Mouse (Mus musculus) hindbrain, postnatal 0 days (tissue): Measurements from ENCODE around the gene Kif5a. TPM values are rescaled to one million over a fixed set of nuclear protein-coding genes. Genes with fewer than 3 reads are reported as not detected.

Experiments used
- ATAC-seq: fragments of 200-750 bp; cut with Nextera tagmentation; 2 replicates; pipeline ENCODE4 v1.8.0; 2017; ENCODE audit warnings: mild to moderate bottlenecking, moderate TSS enrichment, moderate library complexity
- DNase-seq: peaks from one replicate; pipeline ENCODE4 v3.0.0-alpha.2; 2015; ENCODE audit warnings: low spot score
- H3K27ac ChIP-seq: fragments of 300-500 bp; sonication (generic); 2 replicates; pipeline ENCODE4 v1.5.1; 2014; ENCODE audit warnings: mild to moderate bottlenecking
- H3K27me3 ChIP-seq: fragments of 300-500 bp; sonication (generic); 2 replicates; pipeline ENCODE4 v1.6.1; 2014; ENCODE audit warnings: low read length, mixed read lengths; ENCODE audit not compliant: insufficient read depth
- H3K36me3 ChIP-seq: fragments of 300-500 bp; sonication (generic); 2 replicates; pipeline ENCODE4 v1.6.1; 2014; ENCODE audit warnings: low read length, mixed read lengths; ENCODE audit not compliant: insufficient read depth
- H3K4me1 ChIP-seq: fragments of 300-500 bp; sonication (generic); 2 replicates; pipeline ENCODE4 v1.6.1; 2014; ENCODE audit warnings: antibody characterized with exemption, low read length, mixed read lengths; ENCODE audit not compliant: insufficient read depth
- H3K4me2 ChIP-seq: fragments of 300-500 bp; sonication (generic); 2 replicates; pipeline ENCODE4 v1.6.1; 2014; ENCODE audit warnings: low read depth, mild to moderate bottlenecking, low read length, moderate library complexity, mixed read lengths
- H3K4me3 ChIP-seq: fragments of 300-500 bp; sonication (generic); 2 replicates; pipeline ENCODE4 v1.5.1; 2014; ENCODE audit warnings: low read length
- H3K9ac ChIP-seq: fragments of 300-500 bp; sonication (generic); replicated peaks from 2 replicates; pipeline ENCODE4 v1.6.1; 2014; ENCODE audit warnings: mild to moderate bottlenecking, low read length, moderate library complexity, mixed read lengths
- H3K9me3 ChIP-seq: fragments of 300-500 bp; sonication (generic); 2 replicates; pipeline ENCODE4 v1.6.1; 2016; ENCODE audit warnings: low read length, mixed read lengths
- CTCF ChIP-seq: IDR thresholded peaks from 2 replicates; pipeline ENCODE4 v1.5.1; 2016; ENCODE audit warnings: antibody characterized with exemption, control low read depth, low read depth
- WGBS: fragments of 180-500 bp; shearing (Covaris S2); extraction: QIAGEN DNeasy Blood & Tissue Kit; methylation state at CpG from one replicate; pipeline ENCODE4 v1.1.7; 2014; 5-methylcytosine and 5-hydroxymethylcytosine counted together
- polyA plus RNA-seq: library from polyadenylated mRNA; unstranded; fragments of >200 nt; fragmentation: Nextera tagmentation; extraction: Ambion mirVana; gene quantifications from 2 replicates; pipeline ENCODE4 v1.2.1, GENCODE M21; 2015
- total RNA-seq: library from RNA; depleted of rRNA; stranded (reverse); fragments of >200 nt; gene quantifications from 2 replicates; pipeline ENCODE4 v1.2.3, GENCODE M21; 2014

Kif5a gene
- total and polyA plus RNA-seq, 2 experiments from 2014 or later: 103 to 231 TPM

DNA sequence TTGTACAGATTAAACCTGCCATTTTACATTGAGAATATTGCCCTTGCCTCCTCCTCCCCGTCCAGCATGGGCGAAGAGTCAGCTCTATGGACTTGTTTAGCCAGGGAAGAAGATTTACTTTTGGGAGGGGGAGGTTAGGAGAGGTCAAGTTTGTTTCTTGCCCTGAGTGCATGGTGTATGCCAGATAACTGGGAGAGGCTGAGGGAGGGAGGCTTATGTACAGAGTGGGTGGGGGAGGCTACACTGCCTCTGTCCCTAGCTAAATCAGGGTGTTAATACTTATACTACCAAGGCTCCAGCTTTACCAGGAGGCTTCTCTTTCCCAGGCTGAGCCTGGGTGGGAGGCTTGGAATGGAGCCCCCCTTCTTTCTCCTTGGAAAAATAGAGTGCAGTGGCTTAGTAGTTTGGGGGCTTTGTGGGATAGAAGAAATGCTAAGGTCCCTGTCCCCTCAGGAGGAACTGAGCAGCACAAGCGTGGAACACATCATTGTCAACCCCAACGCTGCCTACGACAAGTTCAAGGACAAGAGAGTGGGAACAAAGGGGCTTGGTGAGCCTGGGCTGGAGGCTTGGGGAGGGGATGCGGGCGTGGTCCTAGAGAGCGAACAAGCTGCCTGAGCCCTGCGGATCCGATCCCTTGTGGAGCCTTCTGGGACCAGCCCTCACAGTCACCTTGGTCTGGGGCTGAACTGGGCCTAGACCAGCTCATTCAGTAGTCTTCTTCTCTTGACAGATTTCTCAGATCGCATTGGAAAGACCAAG is 11.3 kb upstream of the Kif5a start:
- DNase-seq: no peak
- ATAC-seq: no peak
- no peaks in the 10 kb centered on the region for H3K27me3 ChIP-seq
- H3K4me3 ChIP-seq: no peak overlapping the region
- H3K9me3 ChIP-seq: no peaks in the 10 kb centered on the region
- H3K4me1 ChIP-seq: no peaks in the 10 kb centered on the region
- H3K4me2 ChIP-seq: no peak overlapping the region
- no peak overlapping the region for H3K27ac ChIP-seq
- TF ChIP-seq CTCF: no peak
- 88% methylated on average over 11 of the region's 11 CpGs for WGBS
- H3K36me3 ChIP-seq: peaks cover 65% of the 10 kb centered on the region
- H3K9ac ChIP-seq: no peak overlapping the region

DNA sequence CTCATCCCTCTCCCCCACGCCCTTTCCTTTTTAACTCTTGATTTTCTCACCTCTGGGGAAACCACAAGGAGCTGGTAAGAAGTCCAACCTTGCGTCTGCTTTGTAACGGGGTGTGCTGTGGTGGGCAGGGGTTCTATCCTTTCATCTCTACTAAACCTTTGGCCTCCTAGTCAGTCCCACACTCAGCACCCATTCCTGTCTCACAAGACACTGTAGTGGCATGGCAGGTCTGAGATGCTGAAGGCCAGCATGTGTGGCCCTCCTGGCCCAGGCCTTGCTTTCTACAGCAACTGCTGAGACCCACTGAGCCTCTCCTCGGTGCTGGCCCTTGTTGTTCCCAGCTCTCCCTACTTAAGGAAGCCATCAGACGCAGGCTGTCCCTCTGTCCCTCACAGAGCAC is 9.2 kb upstream of the Kif5a start:
- peaks cover 7% of the 10 kb centered on the region; the same call in 1 of the 2 replicates for H3K4me1 ChIP-seq
- no peak for TF ChIP-seq CTCF
- no peak for DNase-seq
- H3K4me2 ChIP-seq: no peak overlapping the region
- 95% methylated on average over 5 of the region's 5 CpGs for WGBS
- H3K9ac ChIP-seq: no peak overlapping the region
- no peak overlapping the region for H3K4me3 ChIP-seq
- no peak overlapping the region for H3K27ac ChIP-seq
- H3K36me3 ChIP-seq: peaks cover 62% of the 10 kb centered on the region; the same call in 1 of the 2 replicates
- no peaks in the 10 kb centered on the region for H3K27me3 ChIP-seq
- H3K9me3 ChIP-seq: no peaks in the 10 kb centered on the region
- no peak for ATAC-seq

DNA sequence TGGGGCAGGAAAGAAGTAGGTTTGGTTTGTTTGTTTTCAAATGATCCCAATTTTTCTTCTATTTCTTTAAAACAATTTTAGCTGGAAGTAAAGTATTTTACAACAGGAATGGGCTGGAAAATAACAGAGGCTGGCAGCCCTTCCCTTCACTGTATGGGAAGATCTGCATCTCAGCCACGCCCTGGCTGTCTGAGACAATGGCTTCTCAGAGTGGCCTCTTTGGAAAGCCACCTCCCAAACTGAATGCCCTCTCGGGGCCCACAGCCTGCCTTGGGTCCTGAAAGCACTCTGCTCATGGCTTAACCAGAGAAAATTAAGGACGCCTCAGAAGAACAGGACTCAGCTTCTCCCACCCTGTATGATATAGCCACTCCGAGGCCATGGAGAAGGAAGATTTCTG is 6.7 kb upstream of the Kif5a start:
- Histone ChIP-seq H3K4me2 (no peak overlapping the region), H3K27me3 (no peaks in the 10 kb centered on the region), H3K36me3 (peaks cover 40% of the 10 kb centered on the region; the same call in 1 of the 2 replicates), H3K4me1 (peaks cover 16% of the 10 kb centered on the region; the same call in 1 of the 2 replicates), H3K27ac (no peak overlapping the region), H3K4me3 (no peak overlapping the region), H3K9me3 (no peaks in the 10 kb centered on the region), H3K9ac (no peak overlapping the region)
- DNase-seq: no peak
- 64% methylated on average over 4 of the region's 4 CpGs for WGBS
- ATAC-seq: no peak
- TF ChIP-seq CTCF: no peak

DNA sequence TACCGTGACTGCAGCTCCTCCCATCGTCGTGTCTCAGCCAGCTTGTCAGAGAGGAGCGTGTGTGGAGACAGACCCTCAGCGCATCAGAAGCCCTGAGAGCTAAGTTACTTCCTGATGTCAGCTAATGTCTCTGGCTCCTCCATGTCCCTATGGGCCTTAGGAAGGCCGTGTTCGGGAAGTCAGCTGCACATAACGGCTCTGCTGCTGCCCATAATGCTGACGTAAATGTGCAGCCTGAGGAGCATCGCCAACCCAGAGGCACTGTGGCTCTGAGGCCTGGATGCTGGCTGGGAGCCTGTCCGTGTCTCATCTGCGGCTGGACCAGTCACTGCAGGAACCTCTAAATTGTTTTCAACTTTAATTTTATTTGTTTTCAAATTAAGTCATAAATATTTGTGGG is 5.9 kb upstream of the Kif5a start:
- H3K4me2 ChIP-seq: no peak overlapping the region
- no peaks in the 10 kb centered on the region for H3K27me3 ChIP-seq
- ATAC-seq (no peak), DNase-seq (no peak)
- no peak overlapping the region; the same call in 1 of the 2 replicates for H3K9ac ChIP-seq
- peaks cover 32% of the 10 kb centered on the region; the same call in 1 of the 2 replicates for H3K36me3 ChIP-seq
- H3K4me1 ChIP-seq: peaks cover 16% of the 10 kb centered on the region; the same call in 1 of the 2 replicates
- no peak overlapping the region for H3K4me3 ChIP-seq
- TF ChIP-seq CTCF: no peak
- 55% methylated on average over 12 of the region's 12 CpGs for WGBS
- H3K9me3 ChIP-seq: no peaks in the 10 kb centered on the region
- H3K27ac ChIP-seq: no peak overlapping the region

DNA sequence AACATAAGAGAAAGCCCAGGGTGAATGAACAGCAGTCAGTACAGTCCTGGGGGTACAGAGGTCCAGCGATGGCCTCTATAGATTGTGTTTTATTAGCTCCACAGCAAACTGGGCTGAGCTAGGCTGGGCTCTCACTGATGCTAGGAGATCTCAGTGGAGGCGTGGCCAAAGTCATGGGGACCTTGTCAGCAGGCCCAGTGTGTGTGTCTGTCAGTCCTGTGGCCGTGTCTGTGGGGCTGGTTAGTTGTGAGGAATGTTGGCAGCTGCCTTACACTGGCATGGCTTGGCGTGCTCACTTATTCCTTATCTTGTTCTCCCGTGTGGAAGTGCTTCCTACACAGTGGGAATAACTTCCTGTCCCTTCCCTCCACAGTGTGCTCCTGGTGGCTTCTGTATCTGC is 5.3 kb upstream of the Kif5a start:
- H3K4me2 ChIP-seq: no peak overlapping the region
- H3K27me3 ChIP-seq: no peaks in the 10 kb centered on the region
- DNase-seq (no peak), ATAC-seq (no peak)
- 0 out of 2 replicates have a peak overlapping the region, but pooled peaks have one; percentile 32 for H3K27ac ChIP-seq
- TF ChIP-seq CTCF: no peak
- peaks cover 30% of the 10 kb centered on the region; the same call in 1 of the 2 replicates for H3K36me3 ChIP-seq
- H3K9me3 ChIP-seq: no peaks in the 10 kb centered on the region
- H3K9ac ChIP-seq: 0 out of 2 replicates have a peak overlapping the region, but pooled peaks have one; percentile 30
- no peak overlapping the region for H3K4me3 ChIP-seq
- peaks cover 16% of the 10 kb centered on the region; the same call in 1 of the 2 replicates for H3K4me1 ChIP-seq
- 68% methylated on average over 5 of the region's 5 CpGs for WGBS

DNA sequence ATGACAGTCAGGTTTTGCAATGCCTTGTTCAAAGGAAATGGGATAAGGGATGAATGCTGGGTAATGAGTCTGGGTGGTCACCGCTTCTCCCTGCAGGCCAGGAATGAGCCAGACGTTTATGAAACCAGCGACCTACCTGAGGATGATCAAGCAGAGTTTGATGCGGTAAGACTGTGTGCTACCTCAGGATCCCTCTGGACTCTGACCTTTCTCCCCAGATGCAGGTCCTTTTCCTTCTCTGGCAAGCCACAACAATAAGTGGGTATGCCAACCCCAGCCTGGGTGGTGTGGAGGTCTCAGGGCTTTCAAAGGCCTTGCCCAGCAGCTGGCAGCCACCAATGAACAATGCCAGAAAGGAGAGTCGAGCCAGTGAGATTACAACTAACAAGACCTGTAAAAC is 4.2 kb upstream of the Kif5a start:
- WGBS: 69% methylated on average over 5 of the region's 5 CpGs
- no peaks in the 10 kb centered on the region for H3K27me3 ChIP-seq
- peaks cover 16% of the 10 kb centered on the region; the same call in 1 of the 2 replicates for H3K4me1 ChIP-seq
- H3K9ac ChIP-seq: peak overlapping the region; percentile 100
- H3K9me3 ChIP-seq: no peaks in the 10 kb centered on the region
- peaks cover 21% of the 10 kb centered on the region; the same call in 1 of the 2 replicates for H3K36me3 ChIP-seq
- peak overlapping the region; percentile 94 for H3K4me2 ChIP-seq
- no peak for TF ChIP-seq CTCF
- H3K4me3 ChIP-seq: peak overlapping the region; percentile 73
- ATAC-seq: no peak
- peak overlapping the region; percentile 94; the same call in 1 of the 2 replicates for H3K27ac ChIP-seq
- no peak for DNase-seq
